Mouse (Mus musculus) inflammation-experienced regulatory T-cells, adult 6 months (primary cell): ENCODE measurements around the gene Klhl2. TPM values are rescaled to one million over a fixed set of nuclear protein-coding genes. Genes with fewer than 3 reads are reported as not detected.

Experiments
- ATAC-seq: one replicate; pipeline ENCODE4 v1.8.0; 2017
- polyA plus RNA-seq, 3 experiments: library from polyadenylated mRNA; unstranded; fragments of 100-300 nt; shearing (Covaris generic); gene quantifications; one replicate each; pipeline ENCODE4 v1.2.1; 2017

Klhl2 gene
- polyA plus RNA-seq, 3 experiments from 2014 or later, result 4.5 to 7.6 (median 6.8) TPM

- ATAC-seq, result no peak
Observed at GRCm38 (mm10) chr8:64691591-64692401, 158.0 kb downstream of the Klhl2 start.

GRCm38 (mm10) chr8:64690845-64691244 lies 159.0 kb downstream of the Klhl2 start:
- no peak for ATAC-seq

DNA sequence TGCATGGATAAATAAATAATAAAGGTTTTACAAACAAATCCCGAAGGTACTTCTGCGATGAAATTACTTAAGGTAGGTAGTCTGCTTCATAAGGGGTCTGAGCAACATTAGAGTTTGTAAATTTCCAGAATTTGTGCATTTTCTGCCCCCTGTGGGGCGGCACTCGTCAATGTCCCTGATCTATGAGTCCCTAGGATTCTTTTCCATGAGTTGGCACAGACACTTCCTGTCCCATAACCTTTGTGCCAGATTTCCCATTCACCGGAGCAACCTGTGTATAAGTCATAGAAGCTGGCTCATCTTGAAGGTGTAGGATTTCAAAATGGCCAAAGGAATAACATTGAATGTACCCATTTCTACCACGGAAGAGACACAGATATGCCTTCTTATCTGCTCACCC lies 159.5 kb downstream of the Klhl2 start:
- ATAC-seq, result no peak

Other genes with a start within 250 kb of the Klhl2 start
- gene Cpe, start 157.0 kb downstream of the Klhl2 start, polyA plus RNA-seq, result 1 to 10 TPM; 1.4 to 2.8 (median 1.6) TPM
- gene Msmo1, start 116.2 kb downstream of the Klhl2 start, polyA plus RNA-seq, result 10 to 100 TPM; 54.9 to 71.7 (median 56.8) TPM
- 10 to 100 TPM; 28.5 to 50.5 (median 48.8) TPM for gene Tmem192, start 97.2 kb upstream of the Klhl2 start, polyA plus RNA-seq
- gene Trim75, start 137.8 kb upstream of the Klhl2 start, polyA plus RNA-seq, result under 1 TPM in 2 of 3 experiments, not detected in 1; 0.23 to 0.36 TPM
- not detected for gene Trim61, start 168.5 kb upstream of the Klhl2 start, polyA plus RNA-seq
- not detected for gene Trim60, start 168.6 kb upstream of the Klhl2 start, polyA plus RNA-seq
- gene Apela, start 187.3 kb upstream of the Klhl2 start, polyA plus RNA-seq, result not detected
- gene Gm10663, start 225.0 kb upstream of the Klhl2 start, polyA plus RNA-seq, result not detected